Mouse (Mus musculus) left cerebral cortex, postnatal 14 days (tissue): ENCODE measurements around the gene Manf. TPM values are rescaled to one million over a fixed set of nuclear protein-coding genes. Genes with fewer than 3 reads are reported as not detected.

Experiments used
- DNase-seq, 2 experiments: peaks; one replicate each; pipeline ENCODE4 v3.0.0; 2021 to 2022; ENCODE audit warnings: low spot score in 2 of 2, mixed read lengths in 1 of 2
- intact Hi-C: fragments of 180-260 bp; cut with DNase I; formaldehyde crosslinking; loops from one replicate; pipeline ENCODE4 v1.15.1; 2025
- total RNA-seq, 2 experiments: library from RNA; stranded (reverse); gene quantifications; 2 replicates each; pipeline ENCODE4 v1.2.3; 2021

Gene Manf
- total RNA-seq, 2 experiments from 2014 or later, result 124 to 141 TPM

GRCm38 (mm10) chr9:106886828-106887702 lies 4.7 kb downstream of the Manf start, which contains the start of gene Rbm15b:
Rbm15b (minus strand) TSS chr9:106887428.
- intact Hi-C loops, result loop anchor here (5.0 kb wide), 1 partner anchor 210 kb away; no protein-coding TSS in a partner anchor
- DNase-seq, result peak; percentile 99

- intact Hi-C loops, result loop anchor here (5.0 kb wide), 1 partner anchor 209 kb away; no protein-coding TSS in a partner anchor
- peak in 1 of 2 experiments; percentile 31 for DNase-seq
These were observed 5.7 kb downstream of the Manf start for GRCm38 (mm10) chr9:106885901-106886731.

- intact Hi-C loops, result loop anchor here (5.0 kb wide), 1 partner anchor 208 kb away; no protein-coding TSS in a partner anchor
- DNase-seq, result no peak
These were observed 6.5 kb downstream of the Manf start for GRCm38 (mm10) chr9:106884996-106885900.

- DNase-seq, result no peak
- intact Hi-C loops, result no loop called here
These were observed 7.5 kb downstream of the Manf start for GRCm38 (mm10) chr9:106884306-106884705.

GRCm38 (mm10) chr9:106883085-106883484 lies 8.7 kb downstream of the Manf start:
- intact Hi-C loops, result no loop called here

GRCm38 (mm10) chr9:106882176-106882575 lies 9.6 kb downstream of the Manf start:
- intact Hi-C loops, result no loop called here
- DNase-seq, result no peak

More at GRCm38 (mm10) chr9:106883085-106883484, 8.7 kb downstream of the Manf start:
- DNase-seq, result no peak

- no peak for DNase-seq
- intact Hi-C loops, result no loop called here
These were observed 10.6 kb downstream of the Manf start for GRCm38 (mm10) chr9:106881071-106881755.

GRCm38 (mm10) chr9:106879471-106879870 lies 12.3 kb downstream of the Manf start:
- DNase-seq, result no peak
- intact Hi-C loops, result no loop called here

- intact Hi-C loops, result no loop called here
- DNase-seq, result no peak
These were observed 15.1 kb downstream of the Manf start for GRCm38 (mm10) chr9:106876666-106877065.

GRCm38 (mm10) chr9:106874216-106874615 lies 17.6 kb downstream of the Manf start:
- intact Hi-C loops, result no loop called here
- DNase-seq, result no peak

- DNase-seq, result no peak
- intact Hi-C loops, result no loop called here
These were observed 33.7 kb downstream of the Manf start for GRCm38 (mm10) chr9:106858036-106858435.

- intact Hi-C loops, result no loop called here
- DNase-seq, result no peak
These were observed 35.1 kb downstream of the Manf start for GRCm38 (mm10) chr9:106856664-106857063.

GRCm38 (mm10) chr9:106842800-106843199 lies 49.0 kb downstream of the Manf start:
- DNase-seq, result no peak
- intact Hi-C loops, result no loop called here

- intact Hi-C loops, result no loop called here
- DNase-seq, result no peak
These were observed 51.2 kb downstream of the Manf start for GRCm38 (mm10) chr9:106840569-106840968.

- intact Hi-C loops, result loop anchor here (5.0 kb wide), 1 partner anchor 135 kb away; the partner anchor contains the start of gene Tex264
- DNase-seq, result peak; percentile 59 to 75
These were observed 69.2 kb downstream of the Manf start for GRCm38 (mm10) chr9:106822381-106823104.

- intact Hi-C loops, result loop anchor here (5.0 kb wide), 1 partner anchor 134 kb away; the partner anchor contains the start of gene Tex264
- DNase-seq, result peak; percentile 93 to 97
These were observed 70.0 kb downstream of the Manf start, which contains the start of gene Dcaf1 for GRCm38 (mm10) chr9:106821618-106822380. Dcaf1 (plus strand) TSS chr9:106821874.
